Mouse (Mus musculus) limb, embryonic 14.5 days (tissue): Measurements from ENCODE around the gene Enpep. TPM values are rescaled to one million over a fixed set of nuclear protein-coding genes. Genes with fewer than 3 reads are reported as not detected.

ENCODE experiments used
- ATAC-seq: fragments of 200-750 bp; cut with Nextera tagmentation; 2 replicates; pipeline ENCODE4 v1.8.0; 2017; ENCODE audit warnings: low read depth, moderate number of reproducible peaks, moderate TSS enrichment; ENCODE audit not compliant: low FRiP score
- DNase-seq: peaks from one replicate; pipeline ENCODE4 v3.0.0-alpha.2; 2015; ENCODE audit warnings: low spot score
- H3K27ac ChIP-seq: fragments of 300-500 bp; sonication (generic); replicated peaks from 2 replicates; pipeline ENCODE4 v1.5.1; 2014; ENCODE audit warnings: low read depth, mild to moderate bottlenecking, low read length, moderate library complexity, mixed read lengths
- H3K27me3 ChIP-seq: fragments of 300-500 bp; sonication (generic); 2 replicates; pipeline ENCODE4 v1.6.1; 2014; ENCODE audit warnings: low read length, mixed read lengths; ENCODE audit not compliant: control insufficient read depth, insufficient read depth
- H3K36me3 ChIP-seq: fragments of 300-500 bp; sonication (generic); 2 replicates; pipeline ENCODE4 v1.6.1; 2014; ENCODE audit warnings: mild to moderate bottlenecking, low read length, moderate library complexity, mixed read lengths; ENCODE audit not compliant: control insufficient read depth, insufficient read depth
- H3K4me1 ChIP-seq: fragments of 300-500 bp; sonication (generic); 2 replicates; pipeline ENCODE4 v1.6.1; 2014; ENCODE audit warnings: antibody characterized with exemption, low read length, mixed read lengths; ENCODE audit not compliant: control insufficient read depth, insufficient read depth
- H3K4me2 ChIP-seq: fragments of 300-500 bp; sonication (generic); replicated peaks from 2 replicates; pipeline ENCODE4 v1.6.1; 2014; ENCODE audit warnings: low read depth, mild to moderate bottlenecking, low read length, moderate library complexity; ENCODE audit not compliant: severe bottlenecking
- H3K4me3 ChIP-seq: fragments of 300-500 bp; sonication (generic); replicated peaks from 2 replicates; pipeline ENCODE4 v1.5.1; 2014; ENCODE audit warnings: low read length
- H3K9ac ChIP-seq: fragments of 300-500 bp; sonication (generic); 2 replicates; pipeline ENCODE4 v1.6.1; 2014; ENCODE audit warnings: mild to moderate bottlenecking, low read depth, low read length, moderate library complexity; ENCODE audit not compliant: severe bottlenecking
- H3K9me3 ChIP-seq: fragments of 300-500 bp; sonication (generic); 2 replicates; pipeline ENCODE4 v1.6.1; 2016; ENCODE audit warnings: low read length; ENCODE audit not compliant: control insufficient read depth
- POLR2A ChIP-seq: fragments of 200-500 bp; IDR thresholded peaks from 2 replicates; pipeline ENCODE4 v1.8.0; 2012; ENCODE audit warnings: inconsistent platforms, mild to moderate bottlenecking, moderate library complexity, borderline replicate concordance; ENCODE audit not compliant: insufficient read depth, insufficient read length; ENCODE audit errors: extremely low read depth
- WGBS: fragments of 180-500 bp; shearing (Covaris S2); extraction: QIAGEN DNeasy Blood & Tissue Kit; methylation state at CpG from one replicate; pipeline ENCODE4 v1.1.7; 2014; 5-methylcytosine and 5-hydroxymethylcytosine counted together
- polyA plus RNA-seq, 2 experiments: library from polyadenylated mRNA; depleted of rRNA in 1 of 2; stranded (reverse) in 1 of 2; unstranded in 1 of 2; fragments of >200 nt; fragmentation: Nextera tagmentation in 1 of 2; extraction: Ambion mirVana in 1 of 2; gene quantifications; 2 replicates each; pipeline versions ENCODE4 v1.2.1 to v1.2.3; 2012 to 2014

Enpep gene
- polyA plus RNA-seq, 2 experiments = 1.7 to 3.1 TPM

GRCm38 (mm10) chr3:129254246-129254645, 78.3 kb downstream of the Enpep start:
- H3K4me2 ChIP-seq = no peak overlapping the region
- no peaks in the 10 kb centered on the region for H3K4me1 ChIP-seq
- no peak for ATAC-seq
- H3K4me3 ChIP-seq = no peak overlapping the region
- DNase-seq = no peak
- no peaks in the 10 kb centered on the region for H3K9me3 ChIP-seq
- no peak overlapping the region for H3K27ac ChIP-seq
- H3K9ac ChIP-seq = no peak overlapping the region
- 0 out of 2 replicates have a peak, but pooled peaks cover 4% of the 10 kb centered on the region for H3K27me3 ChIP-seq
- 46% methylated on average over 10 of the region's 10 CpGs for WGBS
- TF ChIP-seq POLR2A = no peak
- H3K36me3 ChIP-seq = no peaks in the 10 kb centered on the region

- TF ChIP-seq POLR2A = no peak
- Histone ChIP-seq H3K27me3 (no peaks in the 10 kb centered on the region), H3K27ac (no peak overlapping the region), H3K9me3 (no peaks in the 10 kb centered on the region), H3K4me1 (no peaks in the 10 kb centered on the region), H3K4me3 (no peak overlapping the region), H3K36me3 (no peaks in the 10 kb centered on the region), H3K9ac (no peak overlapping the region), H3K4me2 (no peak overlapping the region)
- no peak for DNase-seq
- no peak for ATAC-seq
- WGBS = 87% methylated on average over 9 of the region's 9 CpGs
These were observed 81.5 kb downstream of the Enpep start for GRCm38 (mm10) chr3:129250997-129251396.

GRCm38 (mm10) chr3:129238664-129239258, 93.8 kb downstream of the Enpep start:
- no peak for DNase-seq
- 41% methylated on average over 13 of the region's 13 CpGs for WGBS
- Histone ChIP-seq H3K36me3 (no peaks in the 10 kb centered on the region), H3K9ac (no peak overlapping the region), H3K4me2 (no peak overlapping the region), H3K27ac (no peak overlapping the region), H3K4me3 (no peak overlapping the region), H3K27me3 (no peaks in the 10 kb centered on the region), H3K9me3 (no peaks in the 10 kb centered on the region), H3K4me1 (no peaks in the 10 kb centered on the region)
- no peak for ATAC-seq
- no peak for TF ChIP-seq POLR2A

- Histone ChIP-seq H3K36me3 (no peaks in the 10 kb centered on the region), H3K27me3 (no peaks in the 10 kb centered on the region), H3K9me3 (no peaks in the 10 kb centered on the region), H3K27ac (no peak overlapping the region), H3K4me2 (no peak overlapping the region), H3K4me1 (no peaks in the 10 kb centered on the region), H3K4me3 (no peak overlapping the region), H3K9ac (no peak overlapping the region)
- no peak for TF ChIP-seq POLR2A
- DNase-seq = no peak
- 76% methylated on average over 1 of the region's 1 CpGs for WGBS
- no peak for ATAC-seq
These were observed 94.5 kb downstream of the Enpep start for GRCm38 (mm10) chr3:129238010-129238409.

GRCm38 (mm10) chr3:129227331-129227730, 105.2 kb downstream of the Enpep start:
- no peak overlapping the region for H3K4me2 ChIP-seq
- DNase-seq = no peak
- ATAC-seq = no peak

More at GRCm38 (mm10) chr3:129227331-129227730, 105.2 kb downstream of the Enpep start:
- Histone ChIP-seq H3K27me3 (peaks cover 70% of the 10 kb centered on the region), H3K36me3 (no peaks in the 10 kb centered on the region), H3K4me1 (no peaks in the 10 kb centered on the region), H3K9me3 (no peaks in the 10 kb centered on the region), H3K9ac (no peak overlapping the region), H3K4me3 (no peak overlapping the region), H3K27ac (no peak overlapping the region)
- no peak for TF ChIP-seq POLR2A
- whole genome bisulfite sequencing = 13% methylated on average over 5 of the region's 5 CpGs
